Mouse (Mus musculus): ENCODE measurements at regions not wholly inside any gene's neighbourhood (a gene's known extent, or its start where the extent isn't known, plus 50 kb on each side); places are given as distances from the start of the nearest gene placed in this dataset.
"Not testable (repeated sequence)": the region's sequence is repeated elsewhere in the genome, so short reads cannot be mapped to it uniquely, and the experiment has no call there.

DNA sequence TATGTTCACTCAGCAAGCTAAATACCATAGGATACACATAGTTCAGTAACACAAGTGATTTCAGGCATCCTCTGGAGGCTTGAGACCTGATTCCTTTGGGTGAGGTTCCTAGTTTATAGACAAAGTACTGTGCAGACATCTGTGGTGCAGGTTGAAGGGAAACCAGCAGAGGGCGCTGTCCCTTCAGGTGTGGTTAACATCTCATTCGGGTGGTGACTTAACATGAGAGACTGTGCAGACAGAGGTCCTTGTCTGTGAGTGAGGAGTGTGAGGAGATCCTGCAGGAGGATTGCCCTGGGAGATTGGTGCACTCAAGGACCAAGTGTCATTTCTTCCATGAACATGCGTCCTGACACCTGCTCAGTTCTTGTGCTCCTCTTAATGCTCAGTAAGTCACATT is 637.8 kb downstream of the Dad1 start:
- not testable (repeated sequence) for TF ChIP-seq CTCF (IDR thresholded peaks at IDR 0.05; ENCODE audit: low read depth, low read length); POLR2A (IDR thresholded peaks at IDR 0.05; ENCODE audit: insufficient read depth, low read length); EP300 (IDR thresholded peaks at IDR 0.05; ENCODE audit: insufficient read depth, low read depth, low read length)
